Mouse (Mus musculus) MEL (cell line): ENCODE measurements at regions not wholly inside any gene's neighbourhood (a gene's known extent, or its start where the extent isn't known, plus 50 kb on each side); places are given as distances from the start of the nearest gene placed in this dataset.

Experiments
- DNase-seq: peaks from one replicate; pipeline ENCODE4 v3.0.0; 2011; ENCODE audit warnings: low read depth, low spot score
- H3K27ac ChIP-seq: 2 replicates; pipeline ENCODE4 v1.5.1; 2012; ENCODE audit warnings: low read depth, mild to moderate bottlenecking, control low read depth, low read length, moderate library complexity; ENCODE audit not compliant: control insufficient read depth
- H3K27me3 ChIP-seq, 2 experiments: fragments of 150-350 bp in 1 of 2; sonication (generic) in 1 of 2; 2 replicates each; pipeline ENCODE4 v1.6.1; 2012; ENCODE audit warnings: low read length in 2 of 2, mild to moderate bottlenecking in 2 of 2, improper control_type of control experiment in 1 of 2, moderate library complexity in 1 of 2; ENCODE audit not compliant: insufficient read depth in 2 of 2, control insufficient read depth in 1 of 2
- H3K36me3 ChIP-seq, 2 experiments: 2 replicates each; pipeline ENCODE4 v1.6.1; 2012 to 2014; ENCODE audit warnings: low read length in 2 of 2, improper control_type of control experiment in 1 of 2, inconsistent platforms in 1 of 2, mild to moderate bottlenecking in 1 of 2; ENCODE audit not compliant: insufficient read depth in 2 of 2, control insufficient read depth in 1 of 2
- H3K4me1 ChIP-seq, 2 experiments: fragments of 150-350 bp in 1 of 2; sonication (generic) in 1 of 2; 2 replicates each; pipeline ENCODE4 v1.6.1; 2012; ENCODE audit warnings: low read length in 2 of 2, improper control_type of control experiment in 1 of 2, mild to moderate bottlenecking in 1 of 2; ENCODE audit not compliant: insufficient read depth in 2 of 2, control insufficient read depth in 1 of 2
- H3K4me3 ChIP-seq, 2 experiments: fragments of 150-350 bp in 1 of 2; sonication (generic) in 1 of 2; 2 replicates each; pipeline ENCODE4 v1.5.1; 2012; ENCODE audit warnings: low read depth in 2 of 2, low read length in 2 of 2, mild to moderate bottlenecking in 2 of 2, moderate library complexity in 2 of 2, control low read depth in 1 of 2, improper control_type of control experiment in 1 of 2; ENCODE audit not compliant: control insufficient read depth in 1 of 2, insufficient read depth in 1 of 2
- H3K79me2 ChIP-seq: 2 replicates; pipeline ENCODE4 v1.6.1; 2012; ENCODE audit warnings: mild to moderate bottlenecking, low read length, moderate library complexity; ENCODE audit not compliant: control insufficient read depth, poor library complexity, insufficient read depth
- H3K9ac ChIP-seq: 2 replicates; pipeline ENCODE4 v1.6.1; 2012; ENCODE audit warnings: low read depth, mild to moderate bottlenecking, control low read depth, low read length, moderate library complexity; ENCODE audit not compliant: control insufficient read depth, poor library complexity, severe bottlenecking
- H3K9me3 ChIP-seq: fragments of 150-350 bp; sonication (generic); replicated peaks from 2 replicates; pipeline ENCODE4 v1.6.1; 2012; ENCODE audit warnings: mild to moderate bottlenecking, low read length, improper control_type of control experiment, moderate library complexity; ENCODE audit not compliant: insufficient read depth
- BHLHE40 ChIP-seq: IDR thresholded peaks from 2 replicates; pipeline ENCODE4 v1.6.1; 2012; ENCODE audit warnings: low read depth, mild to moderate bottlenecking, inconsistent platforms, low read length, improper control_type of control experiment, borderline replicate concordance
- CTCF ChIP-seq, 3 experiments: IDR thresholded peaks in 2 of 3; conservative IDR thresholded peaks in 1 of 3; 2 replicates each; pipeline ENCODE4 v1.5.1; 2011 to 2012; ENCODE audit warnings: low read length in 3 of 3, low read depth in 2 of 3, mild to moderate bottlenecking in 2 of 3, improper control_type of control experiment in 1 of 3, inconsistent platforms in 1 of 3, mixed read lengths in 1 of 3, moderate library complexity in 1 of 3; ENCODE audit not compliant: control insufficient read depth in 1 of 3, insufficient read depth in 1 of 3, poor library complexity in 1 of 3, severe bottlenecking in 1 of 3
- E2F4 ChIP-seq: IDR thresholded peaks from 2 replicates; pipeline ENCODE4 v1.6.1; 2011; ENCODE audit warnings: low read depth, low read length, improper control_type of control experiment, borderline replicate concordance
- ELF1 ChIP-seq: IDR thresholded peaks from 2 replicates; pipeline ENCODE4 v1.6.1; 2014; ENCODE audit warnings: low read depth, mild to moderate bottlenecking, inconsistent platforms, low read length, improper control_type of control experiment, moderate library complexity
- EP300 ChIP-seq, 2 experiments: IDR thresholded peaks; 2 replicates each; pipeline ENCODE4 v1.6.1; 2011; ENCODE audit warnings: improper control_type of control experiment in 2 of 2, low read length in 2 of 2, low read depth in 1 of 2, mild to moderate bottlenecking in 1 of 2
- JUND ChIP-seq: IDR thresholded peaks from 2 replicates; pipeline ENCODE4 v1.6.1; 2011; ENCODE audit warnings: low read depth, mild to moderate bottlenecking, improper control_type of control experiment, low read length
- MAFK ChIP-seq: IDR thresholded peaks from 2 replicates; pipeline ENCODE4 v1.6.1; 2011; ENCODE audit warnings: low read depth, mild to moderate bottlenecking, low read length, improper control_type of control experiment, borderline replicate concordance
- MAZ ChIP-seq: IDR thresholded peaks from 2 replicates; pipeline ENCODE4 v1.6.1; 2012; ENCODE audit warnings: low read depth, mild to moderate bottlenecking, inconsistent platforms, low read length, improper control_type of control experiment
- MXI1 ChIP-seq: IDR thresholded peaks from 2 replicates; pipeline ENCODE4 v1.6.1; 2011; ENCODE audit warnings: mild to moderate bottlenecking, low read depth, low read length, improper control_type of control experiment
- MYB ChIP-seq: IDR thresholded peaks from 2 replicates; pipeline ENCODE4 v1.6.1; 2011; ENCODE audit warnings: mild to moderate bottlenecking, low read depth, low read length, improper control_type of control experiment
- NELFE ChIP-seq: IDR thresholded peaks from 2 replicates; pipeline ENCODE4 v1.6.1; 2011; ENCODE audit warnings: low read depth, low read length, improper control_type of control experiment
- POLR2A ChIP-seq, 2 experiments: IDR thresholded peaks; 2 replicates each; pipeline ENCODE4 v1.6.1; 2011 to 2012; ENCODE audit warnings: low read length in 2 of 2, mild to moderate bottlenecking in 2 of 2, control low read depth in 1 of 2, improper control_type of control experiment in 1 of 2, low read depth in 1 of 2, moderate library complexity in 1 of 2; ENCODE audit not compliant: control insufficient read depth in 1 of 2, insufficient read depth in 1 of 2, poor library complexity in 1 of 2
- POLR2AphosphoS2 ChIP-seq: IDR thresholded peaks from 2 replicates; pipeline ENCODE4 v1.6.1; 2011; ENCODE audit warnings: low read length, improper control_type of control experiment
- RAD21 ChIP-seq: IDR thresholded peaks from 2 replicates; pipeline ENCODE4 v1.6.1; 2011; ENCODE audit warnings: mild to moderate bottlenecking, low read depth, low read length, improper control_type of control experiment
- SMC3 ChIP-seq: IDR thresholded peaks from 2 replicates; pipeline ENCODE4 v1.6.1; 2011; ENCODE audit warnings: low read depth, low read length, improper control_type of control experiment
- USF1 ChIP-seq: IDR thresholded peaks from 2 replicates; pipeline ENCODE4 v1.6.1; 2014; ENCODE audit warnings: low read depth, mild to moderate bottlenecking, inconsistent platforms, low read length, improper control_type of control experiment, moderate library complexity
- USF2 ChIP-seq, 2 experiments: IDR thresholded peaks; 2 replicates each; pipeline ENCODE4 v1.6.1; 2011 to 2012; ENCODE audit warnings: improper control_type of control experiment in 2 of 2, low read length in 2 of 2, borderline replicate concordance in 1 of 2, inconsistent platforms in 1 of 2, low read depth in 1 of 2, mild to moderate bottlenecking in 1 of 2; ENCODE audit not compliant: insufficient read depth in 1 of 2
- ZC3H11A ChIP-seq: IDR thresholded peaks from 2 replicates; pipeline ENCODE4 v1.6.1; 2012; ENCODE audit warnings: low read depth, mild to moderate bottlenecking, inconsistent platforms, low read length, improper control_type of control experiment

DNA sequence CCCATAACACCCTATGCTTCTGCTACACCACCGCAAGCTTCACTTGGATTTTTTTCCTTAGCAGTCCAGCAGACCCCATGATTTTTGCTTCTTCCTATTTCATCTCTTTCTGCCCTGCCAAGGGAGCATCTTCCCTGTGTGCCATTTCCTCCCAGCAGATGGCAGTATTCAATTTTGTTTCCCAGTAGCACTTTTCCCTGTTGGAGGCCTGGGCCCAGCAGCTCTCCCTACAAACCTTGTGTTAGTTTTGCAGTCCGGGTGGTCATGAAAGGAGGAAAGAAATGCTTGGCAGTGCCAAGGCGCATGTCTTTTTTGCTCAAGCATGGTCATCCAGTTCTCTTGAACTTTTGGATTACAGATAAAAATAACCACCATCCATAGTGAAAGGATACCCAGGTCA, 170.9 kb upstream of the Bmp2 start:
- no peaks in the 10 kb centered on the region for H3K27me3 ChIP-seq
- H3K36me3 ChIP-seq, result no peaks in the 10 kb centered on the region
- no peak overlapping the region for H3K9ac ChIP-seq
- H3K27ac ChIP-seq, result no peak overlapping the region
- peak; percentile 39 for DNase-seq
- H3K4me3 ChIP-seq, result no peak overlapping the region
- TF ChIP-seq SMC3 (peak; percentile 81), MYB (no peak), RAD21 (peak; percentile 69), CTCF (IDR thresholded peaks at IDR 0.05 in 2 of 3, conservative IDR thresholded peaks at IDR 0.05 in 1 of 3; ENCODE audit: control insufficient read depth in 1 of 3, insufficient read depth in 1 of 3, low read depth in 2 of 3, low read length in 3 of 3, poor library complexity in 1 of 3, severe bottlenecking in 1 of 3) (peak; percentile 38 to 68 (median 44)), E2F4 (no peak), ZC3H11A (peak; percentile 72)
- no peaks in the 10 kb centered on the region for H3K4me1 ChIP-seq
- H3K9me3 ChIP-seq, result no peaks in the 10 kb centered on the region
- H3K79me2 ChIP-seq, result no peaks in the 10 kb centered on the region

DNA sequence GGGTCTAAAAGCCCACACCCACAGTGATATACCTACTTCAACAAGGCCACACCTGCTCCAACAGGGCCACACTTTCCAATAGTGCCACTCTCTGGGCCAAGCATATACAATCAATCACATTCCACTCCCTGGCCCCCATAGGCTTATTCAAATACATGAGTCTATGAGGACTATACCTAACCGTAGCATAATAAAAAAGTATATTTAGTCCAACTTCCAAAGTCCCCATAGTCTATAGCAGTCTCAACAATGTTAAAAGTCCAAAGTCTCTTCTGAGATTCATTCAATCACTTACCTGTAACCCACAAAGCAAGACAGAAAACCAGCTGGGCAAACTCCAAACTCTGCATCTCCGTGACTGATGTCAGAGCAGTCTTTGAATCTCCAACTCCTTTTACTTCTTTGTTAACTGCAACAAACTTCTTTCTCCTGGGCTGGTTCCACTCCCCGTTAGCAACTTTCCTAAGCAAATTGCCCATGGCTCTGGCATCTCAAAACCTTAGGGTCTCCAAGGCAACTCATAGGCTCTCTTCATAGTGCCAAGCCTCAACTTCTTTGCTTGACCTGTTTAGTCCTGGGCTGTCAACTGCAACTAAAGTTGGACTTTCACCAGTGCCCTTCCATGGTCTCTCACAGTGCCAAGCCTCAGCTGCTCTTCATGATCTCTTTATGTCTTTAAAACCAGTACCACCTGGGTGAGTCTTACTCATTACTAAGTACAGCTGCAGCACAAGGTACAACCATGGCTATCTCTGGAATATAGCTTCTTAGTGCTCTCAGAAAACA, 168.6 kb upstream of the Bmp2 start:
- Histone ChIP-seq H3K4me1 (no peaks in the 10 kb centered on the region), H3K9me3 (no peaks in the 10 kb centered on the region), H3K27me3 (no peaks in the 10 kb centered on the region), H3K27ac (no peak overlapping the region), H3K36me3 (no peaks in the 10 kb centered on the region), H3K79me2 (no peaks in the 10 kb centered on the region), H3K4me3 (no peak overlapping the region), H3K9ac (no peak overlapping the region)
- TF ChIP-seq MAFK (no peak), MAZ (no peak), ELF1 (no peak), EP300 (IDR thresholded peaks at IDR 0.05; ENCODE audit: low read depth in 1 of 2, low read length in 2 of 2) (no peak), MYB (no peak), USF1 (no peak), BHLHE40 (no peak), JUND (no peak), MXI1 (no peak), POLR2AphosphoS2 (no peak), NELFE (no peak), ZC3H11A (no peak), USF2 (IDR thresholded peaks at IDR 0.05; ENCODE audit: borderline replicate concordance in 1 of 2, insufficient read depth in 1 of 2, low read depth in 1 of 2, low read length in 2 of 2) (no peak), POLR2A (IDR thresholded peaks at IDR 0.05; ENCODE audit: control insufficient read depth in 1 of 2, insufficient read depth in 1 of 2, low read depth in 1 of 2, low read length in 2 of 2, poor library complexity in 1 of 2) (no peak)
- no peak for DNase-seq
